Mouse (Mus musculus): Measurements from ENCODE around the gene Gm11541. TPM values are rescaled to one million over a fixed set of nuclear protein-coding genes. Genes with fewer than 3 reads are reported as not detected.
"Not testable (repeated sequence)": the region's sequence is repeated elsewhere in the genome, so short reads cannot be mapped to it uniquely, and the experiment has no call there.

Gene Gm11541
- polyA plus RNA-seq, 1 experiment from 2014 or later, result not detected

GRCm38 (mm10) chr11:94653663-94654436 is 50.4 kb downstream of the Gm11541 start, which contains the start of the genes Mrpl27 and Eme1:
Gene Mrpl27 (plus strand): TSS chr11:94653767.
Gene Eme1 (minus strand): TSS chr11:94653964.
- H3K27me3 ChIP-seq (ENCODE audit: control insufficient read depth, insufficient read depth, low read depth, low read length), result no peaks in the 10 kb centered on the region
- H3K9ac ChIP-seq (ENCODE audit: low read depth, low read length), result peak within 1 kb of the TSS; percentile 62
- peak; percentile 93 for ATAC-seq
- H3K4me3 ChIP-seq (ENCODE audit: low read depth, low read length), result peak within 1 kb of the TSS; percentile 52
- WGBS, result under 1% methylated on average over 32 of the region's 32 CpGs
- no peaks in the 10 kb centered on the region for H3K9me3 ChIP-seq (replicated peaks; ENCODE audit: control insufficient read depth, low read length, poor library complexity, severe bottlenecking)
- peak within 1 kb of the TSS; percentile 91 for H3K27ac ChIP-seq (ENCODE audit: low read length)
- H3K36me3 ChIP-seq (ENCODE audit: control insufficient read depth, insufficient read depth, low read length), result 0 out of 2 replicates have a peak, but pooled peaks cover 7% of the 10 kb centered on the region
- peaks cover 13% of the 10 kb centered on the region for H3K4me1 ChIP-seq (ENCODE audit: control insufficient read depth, insufficient read depth, low read length)
- H3K4me2 ChIP-seq (ENCODE audit: low read length), result peak within 1 kb of the TSS; percentile 89

- no peaks in the 10 kb centered on the region for H3K9me3 ChIP-seq (replicated peaks; ENCODE audit: control insufficient read depth, low read length, poor library complexity, severe bottlenecking)
- H3K9ac ChIP-seq (ENCODE audit: low read depth, low read length), result no peak overlapping the region
- WGBS, result 50% methylated on average over 8 of the region's 8 CpGs
These were observed 51.3 kb downstream of the Gm11541 start for GRCm38 (mm10) chr11:94652973-94653372.

GRCm38 (mm10) chr11:94651241-94651640 is 53.1 kb downstream of the Gm11541 start:
- Histone ChIP-seq H3K36me3 (ENCODE audit: control insufficient read depth, insufficient read depth, low read length) (peaks cover 10% of the 10 kb centered on the region; the same call in 1 of the 2 replicates), H3K4me1 (ENCODE audit: control insufficient read depth, insufficient read depth, low read length) (peaks cover 13% of the 10 kb centered on the region)
- not testable (repeated sequence) for H3K27ac ChIP-seq (ENCODE audit: low read length); H3K27me3 ChIP-seq (ENCODE audit: control insufficient read depth, insufficient read depth, low read depth, low read length); H3K9me3 ChIP-seq (replicated peaks; ENCODE audit: control insufficient read depth, low read length, poor library complexity, severe bottlenecking); H3K4me3 ChIP-seq (ENCODE audit: low read depth, low read length); ATAC-seq; H3K4me2 ChIP-seq (ENCODE audit: low read length); H3K9ac ChIP-seq (ENCODE audit: low read depth, low read length)
- 98% methylated on average over 5 of the region's 7 CpGs for WGBS

More at GRCm38 (mm10) chr11:94652973-94653372, 51.3 kb downstream of the Gm11541 start:
- 0 out of 2 replicates have a peak, but pooled peaks cover 2% of the 10 kb centered on the region for H3K36me3 ChIP-seq (ENCODE audit: control insufficient read depth, insufficient read depth, low read length)
- no peaks in the 10 kb centered on the region for H3K27me3 ChIP-seq (ENCODE audit: control insufficient read depth, insufficient read depth, low read depth, low read length)
- H3K4me3 ChIP-seq (ENCODE audit: low read depth, low read length), result peak overlapping the region; percentile 52; the same call in 1 of the 2 replicates
- no peak for ATAC-seq
- H3K4me1 ChIP-seq (ENCODE audit: control insufficient read depth, insufficient read depth, low read length), result peaks cover 13% of the 10 kb centered on the region
- H3K4me2 ChIP-seq (ENCODE audit: low read length), result peak overlapping the region; percentile 83
- no peak overlapping the region for H3K27ac ChIP-seq (ENCODE audit: low read length)

- 96% methylated on average over 4 of the region's 4 CpGs for WGBS
- Histone ChIP-seq H3K9me3 (replicated peaks; ENCODE audit: control insufficient read depth, low read length, poor library complexity, severe bottlenecking) (no peaks in the 10 kb centered on the region), H3K4me3 (ENCODE audit: low read depth, low read length) (no peak overlapping the region), H3K27me3 (ENCODE audit: control insufficient read depth, insufficient read depth, low read depth, low read length) (no peaks in the 10 kb centered on the region), H3K4me2 (ENCODE audit: low read length) (no peak overlapping the region), H3K4me1 (ENCODE audit: control insufficient read depth, insufficient read depth, low read length) (no peaks in the 10 kb centered on the region), H3K36me3 (ENCODE audit: control insufficient read depth, insufficient read depth, low read length) (peaks cover 33% of the 10 kb centered on the region), H3K9ac (ENCODE audit: low read depth, low read length) (no peak overlapping the region), H3K27ac (ENCODE audit: low read length) (no peak overlapping the region)
- ATAC-seq, result no peak
These were observed 57.8 kb downstream of the Gm11541 start for GRCm38 (mm10) chr11:94646457-94646856.

Other genes starting within 250 kb of the Gm11541 start
- gene Cacna1g, start 230.3 kb downstream of the Gm11541 start, polyA plus RNA-seq (2015; fragmentation: Nextera tagmentation; extraction: Ambion mirVana), result 18.4 and 21.2 TPM in 2 replicates
- 0.43 and 0.66 TPM in 2 replicates for gene Spata20, start 218.3 kb downstream of the Gm11541 start, polyA plus RNA-seq (2015; fragmentation: Nextera tagmentation; extraction: Ambion mirVana)
- gene Epn3, start 204.5 kb downstream of the Gm11541 start, polyA plus RNA-seq (2015; fragmentation: Nextera tagmentation; extraction: Ambion mirVana), result 0.43 and 0.57 TPM in 2 replicates
- 4.9 and 5.6 TPM in 2 replicates for gene Mycbpap, start 182.8 kb downstream of the Gm11541 start, polyA plus RNA-seq (2015; fragmentation: Nextera tagmentation; extraction: Ambion mirVana)
- 9.4 and 11.4 TPM in 2 replicates for gene Rsad1, start 155.2 kb downstream of the Gm11541 start, polyA plus RNA-seq (2015; fragmentation: Nextera tagmentation; extraction: Ambion mirVana)
- 0.43 and 0.61 TPM in 2 replicates for gene Chad, start 139.5 kb downstream of the Gm11541 start, polyA plus RNA-seq (2015; fragmentation: Nextera tagmentation; extraction: Ambion mirVana)
- gene Acsf2, start 102.6 kb downstream of the Gm11541 start, polyA plus RNA-seq (2015; fragmentation: Nextera tagmentation; extraction: Ambion mirVana), result 1.2 and 1.9 TPM in 2 replicates
- gene Lrrc59, start 74.7 kb downstream of the Gm11541 start, polyA plus RNA-seq (2015; fragmentation: Nextera tagmentation; extraction: Ambion mirVana), result 151 and 158 TPM in 2 replicates
- 126 and 134 TPM in 2 replicates for gene Mrpl27, start 50.7 kb downstream of the Gm11541 start, polyA plus RNA-seq (2015; fragmentation: Nextera tagmentation; extraction: Ambion mirVana)
- gene Eme1, start 50.5 kb downstream of the Gm11541 start, polyA plus RNA-seq (2015; fragmentation: Nextera tagmentation; extraction: Ambion mirVana), result 2.2 and 2.9 TPM in 2 replicates
- gene Xylt2, start 27.0 kb downstream of the Gm11541 start, polyA plus RNA-seq (2015; fragmentation: Nextera tagmentation; extraction: Ambion mirVana), result 11.6 and 11.8 TPM in 2 replicates
- 0.15 TPM in 1 of 2 replicates, not detected in the other for gene Cdc34b, start 37.3 kb upstream of the Gm11541 start, polyA plus RNA-seq (2015; fragmentation: Nextera tagmentation; extraction: Ambion mirVana)
- not detected in 2 replicates for gene Tmem92, start 78.2 kb upstream of the Gm11541 start, polyA plus RNA-seq (2015; fragmentation: Nextera tagmentation; extraction: Ambion mirVana)
- 58.1 and 84.6 TPM in 2 replicates for gene Col1a1, start 231.7 kb upstream of the Gm11541 start, polyA plus RNA-seq (2015; fragmentation: Nextera tagmentation; extraction: Ambion mirVana)